Mouse (Mus musculus) cortical plate, adult 2 months (tissue): ENCODE data around the gene Pbx1. TPM values are rescaled to one million over a fixed set of nuclear protein-coding genes. Genes with fewer than 3 reads are reported as not detected.
A peak's percentile ranks its signal among the peaks of the same experiment; 100 is the strongest.

Source experiments
- H3K27ac ChIP-seq: fragments of 200-500 bp; 2 replicates; pipeline ENCODE4 v1.5.1; 2012; ENCODE audit warnings: low read length, control low read depth, inconsistent platforms; ENCODE audit not compliant: insufficient read depth
- H3K4me1 ChIP-seq: fragments of 200-500 bp; 2 replicates; pipeline ENCODE4 v1.6.1; 2011; ENCODE audit warnings: low read length; ENCODE audit not compliant: control insufficient read depth, insufficient read depth
- H3K4me3 ChIP-seq: fragments of 200-500 bp; 2 replicates; pipeline ENCODE4 v1.5.1; 2011; ENCODE audit warnings: mild to moderate bottlenecking, low read length, control low read depth; ENCODE audit not compliant: insufficient read depth
- CTCF ChIP-seq: fragments of 200-500 bp; IDR thresholded peaks from 2 replicates; pipeline ENCODE4 v1.5.1; 2011; ENCODE audit warnings: mild to moderate bottlenecking, control low read depth, low read length; ENCODE audit not compliant: insufficient read depth; ENCODE audit errors: extremely low read depth
- POLR2A ChIP-seq: fragments of 200-500 bp; IDR thresholded peaks from 2 replicates; pipeline ENCODE4 v1.6.1; 2011; ENCODE audit warnings: mild to moderate bottlenecking, low read length, control low read depth; ENCODE audit not compliant: insufficient read depth; ENCODE audit errors: extremely low read depth
- polyA plus RNA-seq: library from polyadenylated mRNA; depleted of rRNA; stranded (reverse); fragments of >200 nt; gene quantifications from 2 replicates; pipeline ENCODE4 v1.2.3, GENCODE M21; 2012

The Pbx1 gene
- polyA plus RNA-seq, 1 experiment, result 65.5 TPM

- peak overlapping the region; percentile 54 for H3K4me3 ChIP-seq
- peak overlapping the region; percentile 70 for H3K27ac ChIP-seq
- no peak for TF ChIP-seq CTCF
- TF ChIP-seq POLR2A, result no peak
- H3K4me1 ChIP-seq, result peaks cover 4% of the 10 kb centered on the region
Measured at GRCm38 (mm10) chr1:168427596-168427995, 4.5 kb downstream of the Pbx1 start.

- Histone ChIP-seq H3K4me3 (peak overlapping the region; percentile 54), H3K4me1 (peaks cover 4% of the 10 kb centered on the region), H3K27ac (peak overlapping the region; percentile 70; the same call in 1 of the 2 replicates)
- TF ChIP-seq POLR2A, result no peak
- TF ChIP-seq CTCF, result no peak
Measured at GRCm38 (mm10) chr1:168426900-168427299, 5.2 kb downstream of the Pbx1 start.

- Histone ChIP-seq H3K4me3 (peak overlapping the region; percentile 54), H3K27ac (peak overlapping the region; percentile 70; the same call in 1 of the 2 replicates), H3K4me1 (peaks cover 4% of the 10 kb centered on the region)
- TF ChIP-seq POLR2A (no peak), CTCF (no peak)
Measured at GRCm38 (mm10) chr1:168426281-168426680, 5.8 kb downstream of the Pbx1 start.

GRCm38 (mm10) chr1:168425017-168425705 lies 6.9 kb downstream of the Pbx1 start:
- Histone ChIP-seq H3K27ac (peak overlapping the region; percentile 74), H3K4me1 (peaks cover 4% of the 10 kb centered on the region), H3K4me3 (peak overlapping the region; percentile 54)
- TF ChIP-seq CTCF (no peak), POLR2A (no peak)

GRCm38 (mm10) chr1:168423389-168423930 lies 8.6 kb downstream of the Pbx1 start:
- H3K4me3 ChIP-seq, result peak overlapping the region; percentile 3
- H3K27ac ChIP-seq, result no peak overlapping the region
- peaks cover 6% of the 10 kb centered on the region for H3K4me1 ChIP-seq
- no peak for TF ChIP-seq CTCF
- TF ChIP-seq POLR2A, result no peak

- 0 out of 2 replicates have a peak overlapping the region, but pooled peaks have one; percentile 42 for H3K27ac ChIP-seq
- H3K4me3 ChIP-seq, result no peak overlapping the region
- TF ChIP-seq CTCF, result no peak
- TF ChIP-seq POLR2A, result peak; percentile 57; the same call in 1 of the 2 replicates
- peaks cover 10% of the 10 kb centered on the region for H3K4me1 ChIP-seq
Measured at GRCm38 (mm10) chr1:168418903-168419302, 13.2 kb downstream of the Pbx1 start.

- Histone ChIP-seq H3K4me1 (peaks cover 6% of the 10 kb centered on the region), H3K4me3 (no peak overlapping the region), H3K27ac (no peak overlapping the region)
- no peak for TF ChIP-seq CTCF
- no peak for TF ChIP-seq POLR2A
Measured at GRCm38 (mm10) chr1:168417626-168418025, 14.4 kb downstream of the Pbx1 start.

- Histone ChIP-seq H3K4me1 (peaks cover 6% of the 10 kb centered on the region), H3K27ac (no peak overlapping the region), H3K4me3 (no peak overlapping the region)
- TF ChIP-seq CTCF (no peak), POLR2A (no peak)
Measured at GRCm38 (mm10) chr1:168416729-168417437, 15.2 kb downstream of the Pbx1 start.

GRCm38 (mm10) chr1:168410611-168411010 lies 21.5 kb downstream of the Pbx1 start:
- H3K4me1 ChIP-seq, result peaks cover 7% of the 10 kb centered on the region
- TF ChIP-seq POLR2A (no peak), CTCF (no peak)
- no peak overlapping the region for H3K4me3 ChIP-seq
- no peak overlapping the region for H3K27ac ChIP-seq
